Mouse (Mus musculus): Measurements from ENCODE around the gene Uap1l1.

- TF ChIP-seq CTCF (IDR thresholded peaks at IDR 0.05; ENCODE audit: borderline replicate concordance, insufficient read depth, low read length), result no peak
- no peak for TF ChIP-seq POLR2A (IDR thresholded peaks at IDR 0.05; ENCODE audit: low read depth, low read length)
Measured at GRCm38 (mm10) chr2:25326036-25326435, 39.4 kb downstream of the Uap1l1 start.
